Mouse (Mus musculus): Measurements from ENCODE around the gene Rbm18.

DNA sequence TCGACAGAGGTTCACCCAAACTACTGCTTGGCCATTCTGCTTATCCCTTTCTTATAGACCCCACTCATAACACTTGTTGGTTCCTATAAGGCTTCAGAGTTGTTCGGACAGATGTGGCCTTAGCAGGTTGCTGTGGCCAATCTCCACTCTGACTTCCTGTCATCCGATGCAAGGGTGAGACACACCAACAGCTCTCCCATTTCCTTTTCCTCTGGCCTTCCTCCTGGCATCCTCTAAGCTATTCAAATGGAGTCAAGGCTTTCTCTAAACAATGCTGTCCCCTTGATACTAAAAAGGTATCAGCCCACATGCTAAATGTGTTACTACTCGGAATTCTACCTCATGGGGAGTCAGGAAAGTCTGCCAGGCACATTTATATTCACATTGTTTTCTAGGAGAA, 8.6 kb downstream of the Rbm18 start:
- TF ChIP-seq CTCF (IDR thresholded peaks at IDR 0.05; ENCODE audit: low read depth) (no peak), EP300 (optimal IDR thresholded peaks at IDR 0.05) (no peak)
